Mouse (Mus musculus) B cell, adult (primary cell): ENCODE results near the gene Gm28043. TPM values are rescaled to one million over a fixed set of nuclear protein-coding genes. Genes with fewer than 3 reads are reported as not detected.

Source experiments
- total RNA-seq: library from RNA; stranded (reverse); gene quantifications from 4 replicates; pipeline ENCODE4 v1.2.4, GENCODE M21; 2023; ENCODE audit not compliant: inconsistent age

Gm28043 gene
- total RNA-seq, result 21.1 to 24.2 TPM (median 21.3 TPM) in 4 replicates

GRCm38 (mm10) chr17:29614115-29615023, at the start of gene Gm28043, which contains the start of gene Rnf8:
TSS of gene Gm28043 (plus strand) at chr17:29614876.
TSS of gene Rnf8 (plus strand) at chr17:29614790.

GRCm38 (mm10) chr17:29660076-29660761, 45.5 kb downstream of the Gm28043 start, which contains the start of gene Cmtr1:
TSS of gene Cmtr1 (plus strand) at chr17:29660595.

GRCm38 (mm10) chr17:29716732-29717445, 102.2 kb downstream of the Gm28043 start, which contains the start of gene Ccdc167:
TSS of gene Ccdc167 (minus strand) at chr17:29717044.

Other genes with a start within 250 kb of the Gm28043 start
- gene Pim1, start 124.1 kb upstream of the Gm28043 start, total RNA-seq, result 189 to 217 TPM (median 201 TPM) in 4 replicates
- gene Gm17657, start 65.2 kb upstream of the Gm28043 start, total RNA-seq, result not detected in 4 replicates
- gene Tbc1d22b, start 65.1 kb upstream of the Gm28043 start, total RNA-seq, result 24.6 to 25.0 TPM (median 24.9 TPM) in 4 replicates
- not detected in 4 replicates for gene Tmem217, start 62.5 kb upstream of the Gm28043 start, total RNA-seq
- gene Rnf8, start 86 bp upstream of the Gm28043 start, total RNA-seq, result 39.4 to 51.2 TPM (median 49.0 TPM) in 4 replicates
- 231 to 259 TPM (median 240 TPM) in 4 replicates for gene Cmtr1, start 45.7 kb downstream of the Gm28043 start, total RNA-seq
- gene Ccdc167, start 102.2 kb downstream of the Gm28043 start, total RNA-seq, result 14.9 to 22.8 TPM (median 17.0 TPM) in 4 replicates